Mouse (Mus musculus) left cerebral cortex, postnatal 14 days (tissue): Measurements from ENCODE around the gene Gsdmc3. TPM values are rescaled to one million over a fixed set of nuclear protein-coding genes. Genes with fewer than 3 reads are reported as not detected.
A peak's percentile ranks its signal among the peaks of the same experiment; 100 is the strongest.
"Not testable (repeated sequence)": the region's sequence is repeated elsewhere in the genome, so short reads cannot be mapped to it uniquely, and the experiment has no call there.

Source experiments
- DNase-seq, 2 experiments: peaks; one replicate each; pipeline ENCODE4 v3.0.0; 2021 to 2022; ENCODE audit warnings: low spot score in 2 of 2, mixed read lengths in 1 of 2
- intact Hi-C: fragments of 180-260 bp; cut with DNase I; formaldehyde crosslinking; loops from one replicate; pipeline ENCODE4 v1.15.1; 2025
- long read RNA-seq, 2 experiments: library from polyadenylated mRNA; stranded (forward); transcript quantifications; one replicate each; pipeline ENCODE4 v2.0.0; 2021
- total RNA-seq, 2 experiments: library from RNA; stranded (reverse); gene quantifications; 2 replicates each; pipeline ENCODE4 v1.2.3; 2021

Gsdmc3 gene
- not detected for total RNA-seq
- long read RNA-seq, experiment 1, result 0 reads
- long read RNA-seq, experiment 2, result 0 reads

- DNase-seq, intact Hi-C loops: not testable (repeated sequence)
Measured at GRCm38 (mm10) chr15:63878458-63878857, at the start of gene Gsdmc3. Gene Gsdmc3 (minus strand): TSS chr15:63878558.

- intact Hi-C loops, result no loop called here
- DNase-seq, result no peak
Measured at GRCm38 (mm10) chr15:63926201-63926600, 47.8 kb upstream of the Gsdmc3 start.

GRCm38 (mm10) chr15:63924484-63924883 is 46.1 kb upstream of the Gsdmc3 start:
- intact Hi-C loops, result no loop called here
- no peak for DNase-seq

DNA sequence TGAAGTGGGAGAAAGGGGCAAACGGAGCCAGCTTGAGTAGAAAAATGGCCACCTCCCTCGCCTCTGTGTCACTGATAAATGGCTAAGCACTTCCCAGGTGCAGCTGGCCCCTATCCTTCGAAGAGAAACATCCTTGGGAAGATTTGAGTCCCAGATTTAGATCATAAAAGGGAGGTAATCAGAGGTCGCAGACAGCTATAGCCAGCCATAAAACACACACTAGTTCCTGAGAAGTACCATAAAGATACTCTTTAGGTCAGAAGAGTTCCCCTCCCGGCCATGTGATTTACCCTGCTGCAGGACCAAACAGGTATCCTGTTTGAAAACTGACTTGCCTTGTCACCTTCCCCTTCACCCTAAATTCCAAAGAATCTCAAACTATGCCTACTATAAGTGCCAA is 43.3 kb upstream of the Gsdmc3 start:
- DNase-seq, intact Hi-C loops: not testable (repeated sequence)

DNA sequence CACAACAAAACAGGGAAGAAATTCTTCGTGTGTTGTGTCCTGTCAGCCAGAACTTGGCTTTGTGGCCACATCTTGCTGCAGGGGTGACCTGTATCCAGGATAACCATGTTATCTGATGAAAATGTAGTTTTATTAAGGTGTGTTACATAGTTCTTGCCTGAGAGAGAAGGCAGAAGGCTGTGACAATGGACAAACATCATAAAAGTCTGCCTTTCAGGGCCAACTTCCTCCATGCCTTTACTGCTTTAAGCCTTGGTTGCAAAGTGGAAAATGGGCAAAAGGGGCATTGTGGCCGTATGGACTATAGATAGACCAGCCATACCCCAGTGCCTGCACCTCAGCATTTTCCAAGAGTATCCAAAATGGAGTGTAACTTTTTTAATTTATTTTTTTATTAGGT is 41.4 kb upstream of the Gsdmc3 start:
- DNase-seq, intact Hi-C loops: not testable (repeated sequence)

DNA sequence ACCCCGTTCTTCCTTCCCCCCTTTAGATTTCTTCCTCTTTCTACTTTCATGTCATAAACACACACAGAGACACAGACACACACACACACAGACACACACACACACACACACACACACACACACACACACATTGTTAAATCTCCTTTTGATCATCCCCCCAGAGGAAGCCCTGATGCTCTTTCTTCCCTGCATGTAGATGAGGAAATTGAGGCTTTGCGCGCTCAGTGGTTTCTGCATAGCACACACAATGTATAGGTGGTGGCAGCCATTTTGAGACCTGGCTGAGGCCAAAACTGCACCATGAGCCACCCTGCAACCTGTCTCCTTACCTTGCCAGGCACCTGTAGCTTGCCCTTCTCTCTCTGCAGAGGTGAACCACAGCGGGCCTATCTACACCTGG is 38.2 kb upstream of the Gsdmc3 start:
- intact Hi-C loops, DNase-seq: not testable (repeated sequence)

- DNase-seq, intact Hi-C loops: not testable (repeated sequence)
Measured at GRCm38 (mm10) chr15:63912197-63912596, 33.8 kb upstream of the Gsdmc3 start, which contains the start of gene Gsdmc4. Gene Gsdmc4 (minus strand): TSS chr15:63912297.

DNA sequence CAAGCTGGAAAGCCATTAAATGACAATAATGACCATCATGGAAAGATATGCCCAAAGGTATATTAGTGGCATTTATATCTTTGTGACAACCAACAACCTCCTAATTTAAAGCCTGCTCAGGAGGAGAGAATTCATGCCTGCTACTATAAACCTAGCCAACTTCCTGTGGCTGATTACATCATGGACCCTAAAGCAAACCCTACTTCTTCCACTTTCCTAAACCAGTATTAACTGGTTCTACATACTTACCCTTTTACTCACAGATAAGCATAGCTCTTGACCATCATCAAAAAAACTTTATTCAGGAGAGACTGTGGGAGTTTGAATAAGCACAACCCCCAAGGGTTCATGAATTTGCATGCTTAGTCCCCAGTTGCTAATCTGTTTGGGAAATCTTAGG is 31.5 kb upstream of the Gsdmc3 start:
- DNase-seq, intact Hi-C loops: not testable (repeated sequence)

DNA sequence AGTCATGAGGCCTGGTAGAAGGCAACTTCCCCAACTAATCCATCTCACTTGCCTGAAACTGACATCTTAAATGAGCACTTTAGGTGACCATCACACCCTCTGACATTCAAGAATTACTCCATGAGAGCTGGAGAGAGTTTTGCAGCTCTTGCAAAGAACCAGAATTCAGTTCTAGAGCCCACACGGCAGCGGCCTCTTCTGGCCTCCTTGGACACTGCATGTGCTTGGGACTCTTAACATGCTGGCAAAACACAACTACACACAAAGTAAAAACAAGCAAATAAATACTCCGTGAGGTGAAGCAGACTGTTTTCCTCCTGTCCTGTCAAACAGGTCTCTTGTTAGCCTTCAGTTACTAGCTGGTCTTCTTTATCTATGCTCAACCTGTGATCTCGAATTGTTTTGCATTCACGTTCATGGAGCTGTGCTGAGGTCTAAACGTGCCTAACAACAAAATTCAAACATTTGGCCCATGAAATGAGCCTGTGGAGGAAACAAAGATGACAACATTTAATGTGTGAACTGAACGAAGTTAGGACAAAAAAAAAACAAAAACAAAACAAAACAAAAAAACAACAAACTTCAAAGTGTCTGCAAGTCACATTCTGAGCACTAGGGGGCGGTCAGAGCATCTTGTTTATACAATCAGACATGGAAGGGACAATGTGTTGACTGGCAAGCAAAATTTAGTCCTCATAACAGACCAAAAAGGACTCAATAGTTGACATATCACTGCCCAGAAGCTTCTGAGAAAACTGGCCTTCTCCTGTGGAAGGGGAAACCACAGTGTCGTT is 17.4 kb upstream of the Gsdmc3 start:
- intact Hi-C loops, result loop anchor here (10.0 kb wide), 1 partner anchor 219 kb away; no protein-coding TSS in a partner anchor
- peak; percentile 10 to 11 for DNase-seq

DNA sequence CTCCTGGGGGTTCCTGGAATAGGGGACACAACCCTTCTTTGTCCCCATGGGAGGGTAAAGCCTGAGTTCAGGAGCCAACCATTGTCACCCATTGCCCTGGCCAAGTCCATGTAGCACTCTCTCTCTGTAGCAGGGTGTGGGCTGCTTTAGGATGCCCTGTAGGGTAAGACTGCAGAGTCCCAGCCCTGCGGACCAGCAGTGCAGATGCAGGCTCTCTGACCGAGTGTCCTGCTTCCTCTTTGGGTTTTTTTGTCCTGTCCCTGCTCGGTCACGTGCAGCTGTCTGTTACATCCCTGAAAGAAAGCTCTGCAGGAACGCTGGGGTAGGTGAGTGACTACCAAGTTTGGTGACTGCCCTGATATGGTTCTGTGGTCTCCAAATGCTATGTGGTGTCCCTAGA is 10.1 kb upstream of the Gsdmc3 start:
- DNase-seq, intact Hi-C loops: not testable (repeated sequence)

DNA sequence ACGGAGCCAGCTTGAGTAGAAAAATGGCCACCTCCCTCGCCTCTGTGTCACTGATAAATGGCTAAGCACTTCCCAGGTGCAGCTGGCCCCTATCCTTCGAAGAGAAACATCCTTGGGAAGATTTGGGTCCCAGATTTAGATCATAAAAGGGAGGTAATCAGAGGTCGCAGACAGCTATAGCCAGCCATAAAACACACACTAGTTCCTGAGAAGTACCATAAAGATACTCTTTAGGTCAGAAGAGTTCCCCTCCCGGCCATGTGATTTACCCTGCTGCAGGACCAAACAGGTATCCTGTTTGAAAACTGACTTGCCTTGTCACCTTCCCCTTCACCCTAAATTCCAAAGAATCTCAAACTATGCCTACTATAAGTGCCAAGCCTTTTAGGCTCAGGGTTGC is 9.6 kb upstream of the Gsdmc3 start:
- DNase-seq, intact Hi-C loops: not testable (repeated sequence)

GRCm38 (mm10) chr15:63876160-63876559 is 2.2 kb downstream of the Gsdmc3 start:
- intact Hi-C loops, result not testable (repeated sequence)

GRCm38 (mm10) chr15:63861965-63862364 is 16.4 kb downstream of the Gsdmc3 start:
- intact Hi-C loops, result loop anchor here (5.0 kb wide), 1 partner anchor 35 kb away; no protein-coding TSS in a partner anchor
- peak; percentile 9 to 11 for DNase-seq

More at GRCm38 (mm10) chr15:63876160-63876559, 2.2 kb downstream of the Gsdmc3 start:
- not testable (repeated sequence) for DNase-seq

Other genes with a start within 250 kb of the Gsdmc3 start
- gene Gsdmc2, start 33.4 kb downstream of the Gsdmc3 start, total RNA-seq, result not detected
- gene Gsdmc4, start 33.7 kb upstream of the Gsdmc3 start, total RNA-seq, result under 1 TPM in 1 of 2 experiments, not detected in 1; 0.18 TPM
- 100 to 1,000 TPM; 205 to 216 TPM for gene Fam49b, start 181.9 kb upstream of the Gsdmc3 start, total RNA-seq